ENCODE assay signal across 15 mouse cellular contexts in genomic region chr2:91308680-91309079, GRCm38 (mm10). TPM values are rescaled to one million over a fixed set of nuclear protein-coding genes. Genes with fewer than 3 reads are reported as not detected.
DNase-seq lines count a peak whose midpoint lies in the region; ATAC-seq and TF ChIP-seq lines count a peak whose summit lies in the region.
"Had no signal": no experiment of that assay in that cellular context is flagged by ENCODE, and none has a peak within 500 bp of the region (broad histone marks: within the 10 kb centered on the region; RNA-seq: fewer than 3 reads in every experiment).

No protein-coding gene starts in this region.

- no peak overlapping the region for H3K27ac ChIP-seq in kidney, embryonic 14.5 days (ENCODE audit: low read depth, low read length)
- H3K27ac ChIP-seq in CH12.LX (ENCODE audit: insufficient read depth, low read depth) = no peak overlapping the region
- 0 out of 2 replicates have a peak overlapping the region, but pooled peaks have one; percentile 39 for H3K27ac ChIP-seq in embryonic facial prominence, embryonic 15.5 days (replicated peaks)
- H3K27ac ChIP-seq: forebrain, embryonic 15.5 days; gastrocnemius, adult 2 months; limb, embryonic 15.5 days had no signal

- TF ChIP-seq EP300 in CH12.LX (IDR thresholded peaks at IDR 0.05; ENCODE audit: low read length) = no peak

- in situ Hi-C loops in CH12.LX (cut with MboI; ENCODE audit: low pct_ligation_motif_present, low pct_unique_long_range_greater_than_20kb, low sequenced_read_pairs) = no loop called here

- no peak overlapping the region for H3K4me3 ChIP-seq in kidney, embryonic 14.5 days (ENCODE audit: low read length)
- H3K4me3 ChIP-seq in CH12.LX (replicated peaks in 1 of 3; ENCODE audit: low read depth in 2 of 3, low read length in 2 of 3, poor library complexity in 1 of 3) = no peak overlapping the region
- H3K4me3 ChIP-seq in embryonic facial prominence, embryonic 15.5 days (replicated peaks) = no peak overlapping the region
- H3K4me3 ChIP-seq: forebrain, embryonic 15.5 days; gastrocnemius, adult 2 months; limb, embryonic 15.5 days had no signal

- H3K4me1 ChIP-seq in kidney, embryonic 14.5 days (ENCODE audit: control insufficient read depth, insufficient read depth, low read length) = no peaks in the 10 kb centered on the region; the same call in 1 of the 2 replicates
- H3K4me1 ChIP-seq in CH12.LX (ENCODE audit: control insufficient read depth in 1 of 2, insufficient read depth in 2 of 2) = peaks cover 8 to 35% of the 10 kb centered on the region in 2 experiments
- H3K4me1 ChIP-seq in embryonic facial prominence, embryonic 15.5 days = 0 out of 2 replicates have a peak, but pooled peaks cover 3% of the 10 kb centered on the region

- H3K79me2 ChIP-seq in CH12.LX (replicated peaks; ENCODE audit: control insufficient read depth, extremely low read depth, insufficient read depth, poor library complexity, severe bottlenecking) = no peaks in the 10 kb centered on the region

- no peaks in the 10 kb centered on the region for H3K36me3 ChIP-seq in kidney, embryonic 14.5 days (ENCODE audit: control insufficient read depth, insufficient read depth, low read length)
- no peaks in the 10 kb centered on the region for H3K36me3 ChIP-seq in CH12.LX (replicated peaks in 1 of 2; ENCODE audit: control insufficient read depth in 1 of 2, insufficient read depth in 1 of 2, low read length in 1 of 2)
- 0 out of 2 replicates have a peak, but pooled peaks cover 3% of the 10 kb centered on the region for H3K36me3 ChIP-seq in embryonic facial prominence, embryonic 15.5 days
- H3K36me3 ChIP-seq: forebrain, embryonic 15.5 days; limb, embryonic 15.5 days had no signal

- DNase-seq in kidney, adult 9 months = no peak
- DNase-seq in CH12.LX (ENCODE audit: extremely low read depth) = no peak
- peak; percentile 89 for DNase-seq in thymus, postnatal 0 days (ENCODE audit: low spot score)
- DNase-seq in cerebellum, adult 9-10 months = no peak
- no peak for DNase-seq in cerebellum, postnatal 25 days
- DNase-seq: cerebellum, adult 9-11 months; gastrocnemius, adult 2 months; heart, adult 18-20 months; heart, postnatal 36 days had no signal

- H3K9ac ChIP-seq in kidney, embryonic 14.5 days (ENCODE audit: low read depth, low read length) = no peak overlapping the region
- H3K9ac ChIP-seq in CH12.LX (ENCODE audit: insufficient read depth, low read depth) = no peak overlapping the region
- H3K9ac ChIP-seq in embryonic facial prominence, embryonic 15.5 days = no peak overlapping the region
- H3K9ac ChIP-seq: forebrain, embryonic 15.5 days; limb, embryonic 15.5 days had no signal

- no peaks in the 10 kb centered on the region for H3K27me3 ChIP-seq in kidney, embryonic 14.5 days (ENCODE audit: control insufficient read depth, insufficient read depth, low read length)
- H3K27me3 ChIP-seq in CH12.LX (replicated peaks) = no peaks in the 10 kb centered on the region
- H3K27me3 ChIP-seq in embryonic facial prominence, embryonic 15.5 days = no peaks in the 10 kb centered on the region
- H3K27me3 ChIP-seq: forebrain, embryonic 15.5 days; limb, embryonic 15.5 days; Patski had no signal

- no peak for TF ChIP-seq CTCF in CH12.LX (conservative IDR thresholded peaks at IDR 0.05 in 1 of 2, IDR thresholded peaks at IDR 0.05 in 1 of 2; ENCODE audit: low read depth in 2 of 2, low read length in 2 of 2)

- WGBS in kidney, embryonic 14.5 days = 21% methylated on average over 5 of the region's 5 CpGs
- WGBS in embryonic facial prominence, embryonic 15.5 days = 18% methylated on average over 5 of the region's 5 CpGs

- H3K4me2 ChIP-seq in kidney, embryonic 14.5 days (replicated peaks; ENCODE audit: low read depth, low read length) = no peak overlapping the region
- no peak overlapping the region for H3K4me2 ChIP-seq in CH12.LX (ENCODE audit: insufficient read depth, low read depth, poor library complexity, severe bottlenecking)
- H3K4me2 ChIP-seq in embryonic facial prominence, embryonic 15.5 days (replicated peaks) = no peak overlapping the region
- H3K4me2 ChIP-seq: forebrain, embryonic 15.5 days; limb, embryonic 15.5 days had no signal

- dilution Hi-C loops in CH12.LX (cut with MboI; ENCODE audit: extremely low pct_ligation_motif_present, extremely low pct_unique_long_range_greater_than_20kb, low sequenced_read_pairs) = no loop called here

- peak; percentile 80 for ATAC-seq in kidney, embryonic 14.5 days (ENCODE audit: low FRiP score, low TSS enrichment)
- no peak for ATAC-seq in embryonic facial prominence, embryonic 15.5 days (ENCODE audit: insufficient number of reproducible peaks, low FRiP score, low TSS enrichment, low read depth)
- ATAC-seq: forebrain, embryonic 15.5 days; Patski had no signal

- no peaks in the 10 kb centered on the region for H3K9me3 ChIP-seq in kidney, embryonic 14.5 days (ENCODE audit: control insufficient read depth, low read length)
- no peaks in the 10 kb centered on the region for H3K9me3 ChIP-seq in CH12.LX (replicated peaks; ENCODE audit: low read length)
- H3K9me3 ChIP-seq in embryonic facial prominence, embryonic 15.5 days (replicated peaks) = no peaks in the 10 kb centered on the region
- H3K9me3 ChIP-seq: forebrain, embryonic 15.5 days; limb, embryonic 15.5 days had no signal

- TF ChIP-seq POLR2A in CH12.LX (IDR thresholded peaks at IDR 0.05; ENCODE audit: low read depth, low read length) = no peak

- no peak for TF ChIP-seq RAD21 in CH12.LX (IDR thresholded peaks at IDR 0.05; ENCODE audit: low read depth, low read length)

TF ChIP-seq in CH12.LX, 34 proteins besides CTCF, POLR2A, EP300 and RAD21:
- no peak for TF ChIP-seq PAX5 (IDR thresholded peaks at IDR 0.05; ENCODE audit: low read length)
- peak; percentile 62; the same call in 1 of the 2 replicates for TF ChIP-seq TCF12 (IDR thresholded peaks at IDR 0.05; ENCODE audit: low read depth, low read length)
- TF ChIP-seq MEF2A (IDR thresholded peaks at IDR 0.05; ENCODE audit: borderline replicate concordance, low read depth, low read length) = no peak
- TF ChIP-seq GABPA (IDR thresholded peaks at IDR 0.05; ENCODE audit: insufficient replicate concordance, low read depth, low read length) = no peak

RNA-seq across cellular contexts. Expression of gene Arfgap2, which starts 43.9 kb away (rescaled TPM):
- 58.6 and 81.6 TPM in 2 replicates for polyA plus RNA-seq in kidney, embryonic 14.5 days (2014; fragmentation: Nextera tagmentation; extraction: Ambion mirVana)
- 57.0 and 71.6 TPM in 2 replicates for total RNA-seq in CH12.LX (2012; rRNA removed)
- 48.3 and 55.1 TPM in 2 replicates for total RNA-seq in CH12.LX (2014; rRNA removed)
- polyA plus RNA-seq in CH12.LX (2012; ENCODE audit: insufficient read length, low read depth) = 77.6 and 80.0 TPM in 2 replicates
- 83.0 and 83.4 TPM in 2 replicates for polyA plus RNA-seq in embryonic facial prominence, embryonic 15.5 days (2015; fragmentation: Nextera tagmentation; extraction: Ambion mirVana)
- 95.7 and 99.8 TPM in 2 replicates for polyA plus RNA-seq in thymus, postnatal 0 days (2015; fragmentation: Nextera tagmentation; extraction: Ambion mirVana)

RNA-seq across cellular contexts. Expression of gene Pacsin3, which starts 52.9 kb away (rescaled TPM):
- 24.3 and 32.8 TPM in 2 replicates for polyA plus RNA-seq in kidney, embryonic 14.5 days (2014; fragmentation: Nextera tagmentation; extraction: Ambion mirVana)
- total RNA-seq in CH12.LX (2012; rRNA removed) (5.3 and 9.1 TPM in 2 replicates), CH12.LX (2014; rRNA removed) (1.2 and 1.5 TPM in 2 replicates)
- 1.4 and 3.1 TPM in 2 replicates for polyA plus RNA-seq in CH12.LX (2012; ENCODE audit: insufficient read length, low read depth)
- 55.1 and 62.8 TPM in 2 replicates for polyA plus RNA-seq in embryonic facial prominence, embryonic 15.5 days (2015; fragmentation: Nextera tagmentation; extraction: Ambion mirVana)
- 4.3 and 5.9 TPM in 2 replicates for polyA plus RNA-seq in thymus, postnatal 0 days (2015; fragmentation: Nextera tagmentation; extraction: Ambion mirVana)
- total RNA-seq: neutrophil, adult 5-6 weeks had no signal
